Mouse (Mus musculus): ENCODE measurements around the gene Gm28043.
A peak's percentile ranks its signal among the peaks of the same experiment; 100 is the strongest.

DNA sequence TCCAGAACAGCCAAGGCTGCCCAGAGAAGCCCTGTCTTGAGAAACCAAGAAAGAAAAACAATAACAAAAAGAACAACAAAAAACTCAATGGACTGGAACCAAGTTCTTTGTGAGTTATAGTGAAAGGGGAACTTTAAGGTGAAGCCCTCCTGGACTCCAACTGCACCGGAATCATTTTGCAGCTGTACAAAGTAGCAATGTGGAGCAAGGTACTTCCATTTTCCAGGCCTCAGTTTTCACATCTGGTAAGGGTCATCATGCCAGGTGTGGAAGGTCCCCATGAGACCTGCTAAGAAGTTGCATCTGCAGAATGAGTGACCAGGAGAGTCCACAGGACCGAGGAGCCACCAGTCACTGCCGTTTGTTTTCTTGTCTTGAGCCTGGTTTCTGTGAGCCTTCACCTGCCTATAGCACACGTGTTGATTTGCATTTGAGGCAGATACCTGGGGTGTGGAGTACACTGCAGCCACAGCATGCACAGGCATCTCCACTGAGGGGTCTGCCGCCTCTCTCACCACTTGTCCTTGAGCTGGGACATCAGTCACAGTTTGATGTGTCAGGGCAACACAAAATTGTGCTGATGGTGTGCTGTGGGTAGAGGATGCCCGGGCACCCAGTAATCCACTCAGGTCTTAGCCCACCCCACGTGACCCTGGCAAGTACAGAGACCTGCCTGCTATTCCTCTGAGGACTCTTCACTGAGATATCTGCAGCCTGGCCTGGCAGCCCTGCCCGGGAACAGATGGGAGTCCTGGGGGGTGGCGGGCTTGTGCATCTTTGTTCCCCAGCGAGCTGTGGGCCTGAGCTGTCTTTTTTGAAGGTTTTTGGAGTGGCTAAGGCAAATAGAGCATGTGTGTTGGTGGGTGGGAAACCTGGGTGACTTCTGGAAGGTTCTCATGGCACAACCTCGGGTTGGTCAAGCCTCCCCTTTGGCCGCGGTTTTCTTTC lies 105.2 kb downstream of the Gm28043 start:
- TF ChIP-seq NRF1 (IDR thresholded peaks at IDR 0.05; ENCODE audit: low read depth, low read length) (0 out of 2 replicates have a peak, but pooled peaks have one; percentile 19), EP300 (IDR thresholded peaks at IDR 0.05; ENCODE audit: low read length) (peak; percentile 74), CTCF (conservative IDR thresholded peaks at IDR 0.05 in 1 of 2, IDR thresholded peaks at IDR 0.05 in 1 of 2; ENCODE audit: low read depth in 2 of 2, low read length in 2 of 2) (no peak), POLR2A (IDR thresholded peaks at IDR 0.05; ENCODE audit: low read depth, low read length) (0 out of 2 replicates have a peak, but pooled peaks have one; percentile 26), ETS1 (conservative IDR thresholded peaks at IDR 0.05; ENCODE audit: low read depth, low read length) (peak; percentile 42; the same call in 1 of the 2 replicates), ZKSCAN1 (IDR thresholded peaks at IDR 0.05; ENCODE audit: borderline replicate concordance, low read depth, low read length) (no peak), ZC3H11A (IDR thresholded peaks at IDR 0.05; ENCODE audit: low read depth, low read length) (no peak), MEF2A (IDR thresholded peaks at IDR 0.05; ENCODE audit: borderline replicate concordance, low read depth, low read length) (peak; percentile 27; the same call in 1 of the 2 replicates), MAX (IDR thresholded peaks at IDR 0.05; ENCODE audit: low read length) (peak; percentile 75), USF1 (IDR thresholded peaks at IDR 0.05; ENCODE audit: low read depth, low read length) (peak; percentile 48; the same call in 1 of the 2 replicates)
